Mouse (Mus musculus) megakaryocyte, embryonic 14.5 days (primary cell): ENCODE data around the gene Ngb.

Source experiments
- FLI1 ChIP-seq: IDR thresholded peaks from 2 replicates; pipeline ENCODE4 v1.6.1; 2012; ENCODE audit warnings: low read length, inconsistent platforms, mixed read lengths
- GATA1 ChIP-seq: IDR thresholded peaks from 3 replicates; pipeline ENCODE4 v1.6.1; 2012; ENCODE audit warnings: mixed read lengths, low read length, inconsistent platforms, borderline replicate concordance

DNA sequence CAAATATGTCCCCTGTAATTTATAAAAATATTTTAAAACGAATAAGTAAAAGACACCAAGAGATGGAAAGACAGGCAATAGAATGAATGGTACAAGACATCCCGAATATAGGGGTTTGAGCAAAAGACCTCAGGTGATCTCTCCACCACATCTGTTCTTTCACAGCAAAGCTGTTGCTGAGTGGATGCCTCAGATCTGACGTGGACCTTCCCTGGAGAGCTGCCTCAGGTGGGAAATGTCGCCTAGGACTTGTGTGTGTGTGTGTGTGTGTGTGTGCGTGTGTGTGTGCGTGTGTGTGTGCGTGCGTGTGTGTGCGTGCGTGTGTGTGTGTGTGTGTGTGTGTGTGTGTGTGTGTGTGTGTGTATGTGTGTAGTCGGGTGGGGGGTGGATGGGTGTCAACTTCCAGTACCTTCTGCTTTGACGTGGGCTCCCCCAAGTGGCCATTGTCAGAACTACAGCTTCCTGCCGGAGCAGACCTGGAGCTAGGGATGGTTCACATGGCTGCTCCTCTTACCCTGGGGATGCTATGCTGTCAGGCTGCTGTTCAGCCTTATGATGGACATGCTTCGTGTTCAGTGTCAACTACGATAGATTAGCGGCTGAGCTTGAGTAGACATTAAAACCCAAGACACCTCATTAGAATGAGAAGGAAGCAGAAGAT, 49.5 kb downstream of the Ngb start:
- TF ChIP-seq GATA1 (no peak), FLI1 (no peak)
